Mouse (Mus musculus): ENCODE data around the gene Rpl32.

GRCm38 (mm10) chr6:115792691-115793215 lies 15.8 kb downstream of the Rpl32 start:
- TF ChIP-seq POLR2A (IDR thresholded peaks at IDR 0.05; ENCODE audit: borderline replicate concordance, extremely low read depth, low read depth, low read length) (no peak), CTCF (IDR thresholded peaks at IDR 0.05; ENCODE audit: insufficient read depth, low read length) (no peak)
